Mouse (Mus musculus) heart, postnatal 0 days (tissue): ENCODE results near the gene Psmd12.

Experiments
- CTCF ChIP-seq: IDR thresholded peaks from 2 replicates; pipeline ENCODE4 v1.5.1; 2016; ENCODE audit warnings: antibody characterized with exemption, control low read depth, low read depth
- EP300 ChIP-seq: IDR thresholded peaks from 2 replicates; pipeline ENCODE4 v1.6.1; 2016; ENCODE audit warnings: antibody characterized with exemption, low read depth

DNA sequence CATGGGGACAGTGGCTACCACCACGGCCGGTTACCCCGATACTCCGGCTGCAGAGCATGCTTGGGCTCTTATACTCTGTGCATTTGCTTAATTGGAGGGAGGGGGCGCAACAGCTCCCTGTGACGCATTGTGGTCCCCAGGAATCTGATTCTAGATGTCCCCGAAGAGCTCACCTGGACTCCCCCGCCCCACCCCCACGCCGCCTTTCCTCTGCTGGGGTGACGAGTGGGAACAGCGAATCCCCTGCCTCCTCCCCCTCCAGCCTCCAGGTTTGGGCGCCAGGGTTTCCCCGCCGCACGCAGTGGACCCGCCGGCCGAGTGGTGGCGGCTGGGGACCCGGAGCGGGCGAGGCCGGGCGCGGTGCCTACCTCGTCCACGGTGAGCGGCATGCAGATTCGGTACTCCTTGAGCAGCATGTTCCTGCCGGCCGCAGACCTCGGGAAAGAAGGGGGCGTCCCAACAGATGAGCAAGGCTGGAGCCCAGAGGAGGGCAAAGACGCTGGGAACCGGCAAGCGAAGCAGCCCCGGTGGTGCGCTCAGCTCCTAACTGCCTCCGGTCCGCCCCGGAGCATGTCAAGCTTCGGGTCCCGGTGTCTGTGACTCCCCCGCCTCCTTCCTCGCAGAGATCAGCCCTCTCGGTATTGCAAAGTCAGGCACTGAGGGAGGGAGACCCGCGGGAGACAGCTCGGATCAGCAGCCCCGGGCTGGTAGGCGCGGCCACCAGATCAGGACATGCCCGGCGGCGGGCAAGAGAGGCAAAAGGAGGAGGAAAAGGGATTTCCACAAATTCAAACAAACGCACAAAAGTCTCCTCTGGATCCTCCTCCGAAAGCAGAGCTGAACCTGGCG, 9.5 kb upstream of the Psmd12 start:
- no peak for TF ChIP-seq CTCF
- no peak for TF ChIP-seq EP300
